Mouse (Mus musculus) left cerebral cortex, adult 11 months (tissue): ENCODE data around the gene Pth1r.

Experiments used
- DNase-seq: peaks from one replicate; pipeline ENCODE4 v3.0.0; 2022; ENCODE audit warnings: low spot score

Gene Pth1r

DNA sequence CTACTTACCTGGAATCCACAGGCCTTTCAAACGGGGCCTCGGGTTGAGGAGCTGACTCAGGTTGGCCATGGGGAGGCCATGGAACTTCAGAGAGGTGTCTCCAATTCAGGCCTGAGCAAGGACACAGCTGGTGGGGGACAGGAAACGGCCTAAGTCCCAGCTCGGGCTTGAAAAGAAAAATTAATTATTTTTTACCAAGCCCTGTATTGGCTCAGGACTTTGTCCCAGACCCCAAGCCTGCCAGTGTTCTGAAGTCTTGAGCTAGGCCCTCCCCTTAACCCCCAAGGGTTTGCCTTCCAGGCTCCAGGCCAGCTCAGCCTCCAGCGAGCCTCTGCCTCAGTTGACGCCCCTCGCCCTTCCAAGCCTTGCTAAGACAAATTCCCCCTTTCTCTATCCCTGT is at the start of gene Pth1r:
TSS of gene Pth1r (minus strand) at position 185 of the 400 bp plus-strand sequence.
- DNase-seq = no peak

DNA sequence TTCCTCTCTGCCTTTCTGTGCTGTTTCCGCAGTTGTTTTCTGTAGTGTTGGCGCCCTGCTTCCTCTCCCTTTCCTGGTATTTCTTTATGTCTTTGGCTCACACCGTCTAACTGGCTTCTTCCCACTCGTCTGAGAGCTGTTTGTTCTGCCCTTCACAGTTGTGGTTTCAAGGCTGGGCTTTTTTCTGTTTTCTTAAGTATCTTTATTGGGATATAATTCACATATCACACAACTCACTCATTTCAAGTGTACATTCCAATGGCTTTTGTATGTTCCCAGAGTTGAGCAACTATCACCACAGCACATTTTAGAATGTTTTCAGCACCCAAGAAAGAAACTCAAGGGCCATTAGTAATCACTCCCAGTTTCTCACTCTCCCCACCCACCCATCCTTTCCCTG is 43.5 kb upstream of the Pth1r start:
- no peak for DNase-seq

DNA sequence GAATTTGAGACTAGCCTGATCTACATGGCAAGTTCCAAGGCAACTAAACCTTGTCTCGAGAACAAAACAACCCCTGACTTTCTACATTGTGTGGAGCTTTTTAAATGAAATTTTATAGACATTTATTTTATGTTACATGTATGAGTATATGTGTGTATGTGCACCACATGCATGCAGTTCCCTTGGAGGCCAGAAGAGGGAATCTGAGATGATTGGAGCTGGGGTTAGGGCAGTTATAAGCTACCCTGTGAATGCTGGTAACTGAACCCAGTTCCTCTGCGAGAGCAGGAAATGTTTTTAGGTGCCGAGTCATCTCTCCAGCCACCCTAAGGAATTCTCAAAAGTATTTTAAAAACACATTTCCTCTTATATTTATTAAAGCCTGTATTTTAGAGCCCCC is 41.2 kb upstream of the Pth1r start:
- no peak for DNase-seq

DNA sequence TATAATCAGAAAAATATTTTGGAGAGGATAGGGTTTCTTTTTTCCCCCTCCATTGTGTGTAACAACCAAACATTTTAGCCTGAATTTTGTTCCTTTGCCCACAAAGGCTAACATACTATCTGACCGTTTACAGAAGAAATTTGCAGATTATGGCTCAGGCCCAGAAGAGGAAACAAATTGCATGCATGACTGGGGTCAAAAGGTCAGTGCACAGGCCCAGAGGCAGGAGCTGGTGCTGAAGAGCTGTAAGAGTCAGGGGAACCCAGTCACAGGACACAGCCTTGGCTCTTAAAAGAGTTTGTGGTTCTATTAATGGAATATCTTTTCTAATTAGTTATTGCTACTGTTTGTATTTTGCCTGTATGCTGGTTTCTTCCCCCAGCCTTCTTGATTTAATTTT is 36.7 kb upstream of the Pth1r start:
- DNase-seq = no peak

DNA sequence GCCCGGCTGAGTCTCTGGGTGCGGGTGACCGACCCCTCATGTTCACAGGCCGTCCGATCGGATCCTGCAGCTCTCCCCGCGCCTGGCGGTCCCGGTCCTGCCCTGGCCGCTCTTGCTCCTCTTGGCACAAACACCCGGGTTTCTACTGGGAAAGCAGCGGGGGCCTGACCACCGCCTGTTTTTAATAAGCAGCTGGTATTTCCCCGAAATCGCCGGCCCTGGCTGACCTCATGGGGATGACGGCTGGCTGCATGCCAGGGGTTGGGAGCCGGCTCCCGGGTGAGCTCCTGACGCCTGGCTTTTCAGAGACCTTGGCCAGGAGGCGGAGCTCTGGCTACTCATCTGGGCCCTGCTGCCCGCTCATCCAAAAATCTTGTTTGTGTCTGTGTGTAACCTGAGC is 34.8 kb upstream of the Pth1r start:
- DNase-seq = peak; percentile 55

DNA sequence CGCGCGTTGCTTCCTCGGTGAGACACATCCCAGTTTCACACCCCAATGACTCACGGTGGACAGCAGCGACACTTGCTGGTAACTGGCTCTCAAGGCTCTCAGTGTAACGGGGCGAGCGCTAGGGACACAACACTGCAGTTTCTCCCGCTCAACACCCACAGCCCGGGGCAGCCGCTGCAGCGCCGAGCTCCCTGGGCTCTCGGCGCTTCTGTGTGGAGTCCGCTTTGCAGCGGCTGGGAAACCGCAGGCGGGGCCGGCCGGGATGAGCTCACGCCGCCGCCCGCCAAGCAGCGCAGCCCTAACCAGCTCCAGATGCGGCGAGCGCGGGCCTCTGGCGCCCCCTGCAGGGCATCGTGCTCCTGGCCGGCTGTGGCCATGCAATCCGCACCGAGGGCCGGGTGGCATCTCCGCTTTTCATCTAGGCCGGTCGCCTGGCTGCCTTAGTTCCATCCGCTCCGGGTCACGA is 34.3 kb upstream of the Pth1r start:
- peak; percentile 85 for DNase-seq

DNA sequence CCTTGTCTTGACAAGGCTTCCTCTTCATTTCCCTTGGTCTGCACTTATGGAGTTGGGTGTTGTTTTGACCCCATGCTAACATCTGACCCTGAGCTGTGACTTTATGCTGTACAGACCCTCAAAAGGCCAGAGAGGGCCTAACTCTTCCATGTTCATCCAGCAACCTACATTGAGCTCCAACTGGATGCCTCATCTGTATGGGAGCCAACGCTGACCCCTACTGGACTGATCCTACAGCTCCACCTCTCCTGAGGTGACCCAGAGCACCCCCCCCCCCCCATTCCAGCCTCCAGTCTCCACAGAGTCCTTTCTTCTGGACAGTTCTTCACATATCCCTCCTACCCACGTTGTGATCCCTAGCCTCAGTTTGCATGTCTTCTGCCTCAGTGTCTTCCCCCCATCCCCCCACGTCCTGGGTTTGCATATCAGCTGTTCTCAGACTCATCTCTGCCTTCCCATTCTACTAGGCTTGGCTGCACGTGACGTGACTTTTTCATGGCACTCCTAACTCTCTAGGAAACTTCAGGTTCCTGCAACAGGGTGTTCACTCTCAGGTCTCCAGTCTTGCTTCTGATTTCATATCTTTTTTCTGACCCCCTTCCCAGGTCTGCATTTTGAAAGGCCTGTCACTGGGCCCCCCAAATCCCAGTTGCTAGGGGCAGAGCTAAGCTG is 32.4 kb upstream of the Pth1r start:
- DNase-seq = no peak

DNA sequence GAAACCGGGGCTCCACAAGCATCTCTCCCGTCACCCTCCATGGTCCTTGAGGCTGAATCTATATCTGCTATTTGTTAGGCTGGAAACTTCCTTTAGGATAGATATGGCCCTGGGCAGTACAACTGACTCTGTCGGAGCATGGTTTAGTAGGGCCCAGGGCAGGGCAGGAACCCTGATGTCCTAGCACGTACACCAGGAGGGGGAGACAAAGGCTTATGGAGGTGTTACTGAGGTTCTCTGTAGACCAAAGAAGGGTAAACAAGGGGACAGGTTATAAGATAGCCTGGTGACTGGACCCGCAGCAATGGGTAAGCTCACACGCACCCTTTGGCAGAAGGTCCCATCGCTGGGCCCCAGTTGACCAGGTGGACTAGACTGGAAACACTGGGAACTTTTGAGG is 31.6 kb upstream of the Pth1r start:
- DNase-seq = no peak

DNA sequence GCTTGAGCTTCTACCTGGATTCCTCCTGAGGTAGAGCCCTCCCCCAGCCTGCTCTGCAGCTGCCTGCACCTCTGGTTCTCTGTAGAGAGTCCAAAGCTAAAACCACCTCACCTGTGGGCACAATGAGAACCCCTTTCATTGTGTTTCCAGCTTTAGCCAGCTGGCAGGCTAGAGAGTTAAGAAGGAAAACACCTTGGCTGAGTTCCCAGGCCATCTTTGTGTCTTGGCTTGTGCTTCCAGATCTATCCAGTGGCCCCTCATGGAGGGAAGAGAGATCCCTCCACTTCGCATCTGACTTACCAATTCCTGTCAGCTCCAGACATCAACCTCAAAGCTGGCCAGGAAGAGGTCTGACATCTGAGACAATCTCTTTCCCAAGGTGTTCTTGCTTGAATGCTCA is 31.2 kb upstream of the Pth1r start:
- DNase-seq = no peak

DNA sequence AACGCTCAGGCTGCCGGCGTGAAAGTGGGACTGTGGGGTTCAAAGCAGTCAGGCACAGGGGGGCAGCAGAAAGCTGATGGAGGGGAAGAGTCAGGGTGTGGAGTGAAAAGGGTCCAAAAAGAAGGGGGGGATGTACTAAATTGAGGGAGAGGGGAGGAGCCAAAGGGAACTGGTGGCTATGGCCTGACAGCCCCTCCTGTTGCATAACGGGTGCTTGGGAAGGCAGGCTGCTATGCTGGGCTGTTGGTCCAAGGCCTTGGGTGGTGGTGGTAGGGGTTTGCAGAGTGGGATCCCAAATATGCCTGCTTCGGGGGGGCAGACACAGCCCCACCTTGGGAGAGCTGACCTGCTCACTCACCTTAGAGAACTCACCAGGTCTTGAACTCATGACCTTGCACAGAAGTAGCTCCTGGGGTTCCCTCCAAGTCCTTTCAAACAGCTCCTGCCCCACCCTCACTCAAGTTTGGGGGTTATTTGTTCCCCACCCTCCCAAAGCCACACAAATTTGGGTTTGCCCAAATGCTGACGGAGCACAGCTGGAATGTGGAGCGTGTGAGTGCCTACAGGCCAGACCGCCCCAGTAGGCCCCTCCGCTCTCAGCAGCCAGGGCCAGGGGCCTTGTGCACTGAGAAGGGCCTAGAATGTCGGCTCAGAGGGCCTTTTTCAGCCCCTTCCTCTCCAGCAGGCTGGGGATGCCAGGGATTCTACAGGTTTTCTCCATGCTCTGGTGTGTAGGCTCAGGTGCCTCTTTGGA is 28.5 kb upstream of the Pth1r start:
- DNase-seq = no peak

DNA sequence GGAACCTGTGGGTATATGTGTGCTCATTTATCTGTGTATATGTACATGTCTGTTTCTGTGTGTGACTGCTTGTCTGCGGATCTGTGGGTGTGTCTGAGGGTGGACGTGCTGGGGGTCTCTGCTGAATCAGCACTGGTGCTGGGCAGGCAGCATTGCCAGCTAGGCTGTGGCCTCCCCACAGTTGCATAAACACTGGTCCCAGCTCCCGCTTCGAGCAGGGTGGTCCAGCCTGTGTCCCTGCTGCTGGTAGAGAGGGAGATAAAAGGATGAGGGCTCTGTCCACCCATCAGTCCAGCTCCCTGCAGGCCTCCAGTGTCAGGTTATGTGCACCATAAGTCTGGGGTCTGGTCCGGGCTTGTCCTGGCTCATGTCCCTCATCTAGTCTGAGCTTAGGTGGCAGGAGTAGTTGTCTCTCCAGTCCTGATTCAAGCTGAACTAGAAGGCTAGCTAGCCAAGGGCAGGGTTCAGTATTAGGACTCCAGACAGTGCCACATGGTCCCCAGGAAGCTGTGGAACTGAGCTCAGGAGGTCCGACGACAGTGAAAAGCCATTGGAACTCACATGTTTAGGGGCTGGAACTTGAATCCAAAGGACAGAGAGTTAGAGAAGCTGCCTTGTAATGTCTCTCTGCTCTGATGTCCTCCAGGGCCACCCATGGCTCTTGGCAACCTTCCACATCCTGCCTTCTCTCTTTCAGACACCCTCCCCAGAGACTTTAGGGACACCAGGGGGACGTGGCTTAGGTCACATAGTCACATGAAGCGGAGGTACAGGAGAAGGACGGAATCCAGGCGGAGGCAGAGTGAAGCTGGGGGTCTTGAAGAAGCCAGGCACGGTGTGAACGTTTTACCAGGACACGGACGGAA is 27.7 kb upstream of the Pth1r start:
- no peak for DNase-seq

DNA sequence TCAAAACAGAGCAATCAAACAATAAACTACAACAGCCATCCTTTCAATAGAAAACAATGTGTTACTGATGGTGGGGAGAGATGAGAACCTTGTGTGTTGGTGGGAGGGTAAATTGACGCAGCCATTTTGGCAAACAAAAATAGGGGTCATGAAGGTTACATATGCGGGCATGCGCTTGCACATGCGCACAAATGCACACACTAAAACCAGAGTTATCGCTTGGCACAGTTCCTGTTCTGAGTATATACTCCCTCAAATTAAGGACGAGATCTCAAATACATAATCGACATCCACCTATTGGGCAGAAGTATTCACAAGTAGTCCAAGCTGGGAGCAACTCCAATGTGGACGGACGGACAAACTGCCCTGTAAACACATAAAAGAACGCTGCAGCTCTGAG is 25.4 kb upstream of the Pth1r start:
- no peak for DNase-seq

DNA sequence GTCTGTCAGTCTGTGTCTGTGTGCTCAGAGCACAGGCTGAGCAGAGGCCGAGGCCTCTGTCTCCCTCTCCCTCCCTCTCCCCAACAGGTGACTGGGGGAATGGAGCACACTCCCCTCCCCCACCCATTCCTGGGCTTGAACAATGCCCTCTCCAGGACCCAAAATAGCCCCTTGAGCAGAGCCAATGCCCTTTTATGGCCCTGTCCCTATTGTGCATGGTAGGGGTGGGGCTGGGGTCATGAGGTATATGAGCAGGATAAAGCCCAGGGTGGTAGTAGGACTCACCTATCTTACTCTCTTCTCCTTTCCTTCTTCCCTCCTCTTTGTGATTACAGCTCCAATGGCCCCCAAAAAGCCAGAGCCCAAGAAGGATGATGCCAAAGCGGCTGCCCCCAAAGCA is 16.5 kb upstream of the Pth1r start:
- DNase-seq = no peak

DNA sequence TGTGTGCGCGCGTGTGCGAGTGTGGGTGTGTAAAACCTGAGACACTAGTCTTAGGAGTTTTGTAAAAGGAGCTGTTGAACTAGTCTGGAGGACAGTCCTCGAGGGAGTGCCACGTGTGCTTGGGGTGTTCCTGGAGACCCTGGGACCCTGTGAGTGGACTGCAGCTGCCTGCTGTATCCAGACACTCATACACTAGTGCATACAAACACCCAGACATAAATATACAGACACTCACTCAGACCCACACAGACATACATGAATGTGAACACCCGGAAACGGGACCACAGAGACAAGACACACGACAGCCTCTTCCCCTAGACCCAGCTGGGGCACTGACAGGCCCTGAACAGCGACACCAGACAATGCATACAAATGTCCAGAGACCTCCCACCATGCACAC is 15.8 kb upstream of the Pth1r start:
- DNase-seq = no peak

DNA sequence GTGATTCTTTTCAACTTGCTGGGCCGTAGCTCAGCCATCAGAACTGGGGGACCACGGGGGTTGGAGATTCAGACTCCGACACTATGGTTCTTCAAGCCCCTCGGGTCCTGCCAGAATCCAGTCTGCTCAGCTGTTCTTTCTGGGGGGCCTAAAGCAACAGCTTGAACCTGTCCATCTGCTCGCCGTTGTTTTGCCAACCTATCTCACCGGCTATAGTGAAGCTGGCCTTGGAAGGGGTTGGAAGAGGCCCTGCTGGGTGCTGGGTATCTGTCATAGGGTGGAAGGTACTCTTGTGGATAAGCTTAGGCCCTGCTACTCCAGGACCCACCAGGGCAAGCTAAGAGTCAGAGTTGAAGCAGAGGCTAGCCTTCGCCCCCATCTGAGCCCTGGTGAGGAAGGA is 13.9 kb upstream of the Pth1r start:
- DNase-seq = no peak

DNA sequence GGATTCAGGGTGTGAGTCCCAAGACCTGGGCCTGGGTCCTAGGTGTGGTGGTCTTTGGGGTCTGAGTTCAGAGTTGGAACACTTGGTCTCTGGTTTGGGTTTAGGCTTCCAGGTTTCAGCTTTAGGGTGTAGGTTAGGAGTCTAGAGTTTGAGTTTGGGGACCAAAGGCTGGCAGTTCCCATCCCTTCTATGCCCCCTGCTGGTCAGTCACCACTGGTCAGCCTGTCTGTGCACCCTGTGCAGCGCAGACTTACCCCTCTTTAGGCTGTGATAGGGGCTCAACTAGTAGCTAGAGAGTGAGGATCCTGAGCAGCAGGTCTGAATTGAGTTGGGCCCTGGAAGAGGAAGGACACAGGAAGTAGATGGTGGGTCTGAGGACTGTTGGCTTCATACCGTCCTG is 12.3 kb upstream of the Pth1r start:
- DNase-seq = no peak

DNA sequence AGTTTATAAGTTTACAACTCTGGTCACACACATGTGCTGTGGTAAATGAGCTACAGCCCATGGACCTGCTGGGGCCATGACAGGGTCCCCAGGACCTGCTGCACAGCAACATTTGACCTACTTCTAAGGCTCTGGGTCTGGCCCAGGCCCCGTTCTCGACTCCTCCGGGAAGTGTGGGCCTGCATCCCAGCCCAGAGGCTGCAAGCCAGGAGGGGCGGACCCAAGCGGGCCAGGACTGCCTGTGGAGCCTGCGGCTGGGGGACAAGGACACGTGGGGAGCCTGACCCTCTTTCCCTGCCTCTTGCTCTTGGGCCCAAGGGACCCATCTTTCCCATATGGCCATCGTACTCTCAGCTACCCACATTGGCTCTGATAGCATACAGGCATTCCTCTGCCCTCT is 11.7 kb upstream of the Pth1r start:
- DNase-seq = no peak

DNA sequence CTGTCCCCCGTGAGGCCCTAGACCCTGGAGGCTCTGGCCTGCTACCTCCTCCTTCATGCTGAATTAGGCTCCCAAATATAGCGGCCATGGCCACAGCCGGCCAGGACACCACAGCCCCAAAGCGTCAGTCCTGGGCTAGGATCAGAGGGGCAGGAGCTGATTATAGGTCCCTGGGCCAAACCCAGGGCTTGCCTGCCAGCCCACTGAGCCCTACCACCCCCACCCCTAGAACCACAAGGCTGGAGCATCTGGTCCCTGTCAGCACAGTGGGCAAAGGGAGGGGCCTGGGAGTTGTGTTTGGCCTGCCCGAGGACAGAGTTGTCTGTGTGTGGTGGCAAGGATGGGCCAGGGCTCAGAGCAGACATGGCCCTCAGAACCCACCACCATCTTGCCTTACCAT is 10.9 kb upstream of the Pth1r start:
- no peak for DNase-seq

DNA sequence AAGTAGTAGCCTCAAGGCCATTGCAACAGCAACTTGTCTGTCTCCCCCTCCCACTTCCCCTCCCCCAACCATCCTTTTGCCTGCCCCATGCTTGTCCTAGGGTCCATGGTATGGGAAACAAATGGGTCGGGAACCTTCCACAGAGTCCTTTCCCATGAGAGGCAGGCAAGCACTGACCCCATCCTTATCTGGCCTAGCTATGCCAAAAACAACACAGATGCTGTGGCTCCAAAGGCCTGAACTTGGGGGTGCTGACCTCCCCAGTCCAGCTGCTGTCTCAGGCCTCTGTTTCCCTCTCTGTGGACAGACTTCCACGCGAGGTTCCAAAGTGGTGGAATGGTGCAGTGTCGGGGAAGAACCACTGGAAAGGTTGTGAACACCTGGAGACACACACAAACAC is 6.8 kb upstream of the Pth1r start:
- DNase-seq = no peak

DNA sequence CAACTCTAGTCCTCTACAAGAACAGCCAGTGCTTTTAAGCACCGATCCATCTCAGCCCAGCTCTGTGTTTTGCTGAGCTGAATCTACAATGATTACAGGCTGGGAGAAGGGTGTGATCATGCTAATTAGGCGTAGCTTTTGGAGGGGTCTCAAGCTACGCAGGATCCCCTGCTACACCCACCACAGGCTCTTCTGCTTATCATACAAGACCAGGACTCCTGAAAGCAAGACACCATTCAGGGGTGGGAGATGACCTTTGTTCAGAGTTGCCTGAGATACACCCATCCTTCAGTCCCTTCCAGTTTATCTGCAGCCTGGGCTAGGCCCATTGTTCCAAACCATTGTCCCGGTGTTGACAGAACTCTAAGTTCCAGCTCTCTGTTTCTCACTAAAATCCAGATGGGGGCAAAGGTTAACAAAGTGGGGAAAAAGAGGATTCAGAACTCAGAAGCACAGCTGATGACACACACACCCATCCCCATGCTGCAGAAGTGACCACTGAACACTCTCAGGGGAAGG is 6.0 kb upstream of the Pth1r start:
- no peak for DNase-seq

DNA sequence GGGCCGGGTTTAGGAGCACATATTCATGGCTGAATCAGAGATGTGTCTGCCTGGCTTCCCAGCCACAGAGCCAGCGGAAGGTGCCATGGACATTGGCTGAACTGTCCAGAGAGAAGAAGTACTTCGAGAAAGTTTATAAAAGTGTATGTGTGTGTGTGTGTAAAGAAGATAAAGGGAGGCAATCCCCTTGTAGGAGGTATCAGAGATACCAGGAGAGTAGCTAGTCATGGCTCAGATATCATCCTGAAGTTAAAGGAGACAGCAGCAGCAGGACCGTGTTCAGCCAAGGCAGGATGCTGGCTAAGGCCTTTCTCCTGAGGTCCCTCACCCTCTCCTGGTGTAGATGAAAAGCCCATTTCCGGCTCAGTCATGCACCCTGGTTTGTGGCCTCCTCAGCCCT is 4.5 kb upstream of the Pth1r start:
- DNase-seq = no peak

DNA sequence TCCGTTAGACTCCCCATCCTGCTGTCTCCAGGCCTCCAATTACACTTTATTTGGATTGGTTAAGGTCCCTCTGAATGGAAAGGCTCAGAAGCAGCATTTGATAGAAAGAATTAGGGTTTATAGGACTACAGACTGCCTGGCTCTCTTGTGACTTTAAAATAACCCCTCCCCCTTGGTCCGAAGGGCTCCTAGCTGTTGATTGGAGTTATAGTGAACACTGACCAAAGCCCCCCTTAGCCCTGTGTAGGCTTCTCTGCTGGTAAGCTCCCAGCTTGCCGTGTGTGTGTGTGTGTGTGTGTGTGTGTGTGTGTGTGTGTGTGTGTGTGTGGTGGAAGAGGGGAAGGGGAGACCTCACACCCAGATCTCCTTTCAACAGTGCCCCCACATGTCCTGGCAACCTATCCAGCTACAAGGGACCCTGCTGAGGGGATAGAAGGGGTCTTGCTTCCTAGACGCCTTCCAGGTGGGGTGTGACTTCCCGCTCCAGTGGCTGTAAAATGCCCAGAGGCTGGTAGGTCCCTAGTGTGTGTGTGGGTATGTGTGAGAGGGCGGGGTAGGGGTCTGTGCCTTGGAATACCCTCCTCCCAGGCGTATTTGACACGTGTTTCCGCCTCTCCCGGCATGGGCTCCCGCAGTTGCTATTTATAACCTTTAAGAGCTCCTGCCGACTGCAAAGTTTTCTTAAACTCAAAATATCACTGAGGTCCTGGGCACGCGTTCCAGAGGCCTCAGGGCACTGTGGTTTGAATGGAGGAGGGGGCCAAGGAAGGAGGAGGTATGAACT is 3.7 kb upstream of the Pth1r start:
- DNase-seq = no peak
